Mouse (Mus musculus): ENCODE results near the gene Uso1.

Gene Uso1

GRCm38 (mm10) chr5:92196895-92197811, 59.4 kb downstream of the Uso1 start:
- no peak for DNase-seq (ENCODE audit: low spot score)

DNA sequence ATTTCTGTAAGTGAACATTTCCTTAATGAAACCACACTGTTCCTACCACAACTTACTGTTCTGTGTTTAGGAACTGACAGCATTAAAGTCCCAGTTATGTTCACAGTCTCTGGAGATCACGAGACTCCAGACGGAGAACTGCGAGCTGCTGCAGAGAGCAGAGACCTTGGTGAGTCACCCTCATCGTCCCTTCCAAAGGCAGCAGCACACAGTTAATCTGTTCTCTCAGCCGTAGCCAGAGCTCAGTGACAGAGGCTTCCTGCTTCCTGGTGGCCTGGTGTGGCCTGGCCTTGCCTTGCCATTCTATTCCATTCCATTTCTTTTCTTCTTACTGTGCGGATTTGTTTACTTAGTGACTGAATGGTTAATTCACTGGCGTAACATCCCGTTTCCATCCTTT, 60.5 kb downstream of the Uso1 start:
- DNase-seq (ENCODE audit: low spot score) = no peak

DNA sequence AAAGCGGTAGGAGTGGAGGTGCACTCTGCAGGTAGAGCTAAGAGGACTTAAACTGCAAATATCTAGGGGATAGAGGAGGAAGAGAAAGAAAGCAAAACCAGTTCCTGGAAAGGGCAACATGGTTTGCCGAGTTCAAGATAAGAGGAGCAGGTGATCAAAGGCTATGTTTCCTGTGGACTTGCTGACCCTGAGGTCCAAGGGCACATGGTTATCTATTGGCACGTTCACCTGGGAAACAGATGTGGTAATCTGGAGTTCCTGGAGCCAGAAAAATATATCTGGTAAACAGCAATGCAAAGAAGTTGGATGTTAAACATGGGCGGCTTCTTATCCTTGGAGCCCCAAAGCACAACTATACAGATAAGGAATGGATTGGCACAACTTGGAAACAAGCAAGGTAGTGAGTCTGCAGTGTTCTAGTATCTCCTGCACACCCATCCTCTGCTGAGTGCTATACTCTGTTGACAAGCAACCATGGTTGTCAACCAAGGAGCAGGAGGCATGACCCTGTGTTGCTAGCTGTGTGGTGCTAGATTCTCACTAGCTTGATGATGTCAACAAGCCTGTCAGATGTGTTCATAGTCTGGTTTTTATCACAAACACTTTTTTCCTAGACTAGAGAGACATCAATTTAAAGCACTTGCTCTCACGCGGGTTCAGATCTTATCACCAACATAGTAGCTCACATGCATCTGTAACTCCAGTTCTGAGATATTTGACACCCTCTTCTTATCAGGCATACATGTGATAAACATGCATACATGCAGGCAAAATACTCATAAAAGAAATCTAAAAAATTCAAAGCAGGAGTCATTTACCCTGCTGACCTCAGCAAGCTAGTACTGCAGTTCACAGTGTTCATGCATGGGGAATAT, 66.7 kb downstream of the Uso1 start:
- DNase-seq (ENCODE audit: low spot score) = no peak

- DNase-seq (ENCODE audit: low spot score) = no peak
These were observed 67.4 kb downstream of the Uso1 start for GRCm38 (mm10) chr5:92205184-92205583.

GRCm38 (mm10) chr5:92205706-92206105, 68.0 kb downstream of the Uso1 start:
- no peak for DNase-seq (ENCODE audit: low spot score)

DNA sequence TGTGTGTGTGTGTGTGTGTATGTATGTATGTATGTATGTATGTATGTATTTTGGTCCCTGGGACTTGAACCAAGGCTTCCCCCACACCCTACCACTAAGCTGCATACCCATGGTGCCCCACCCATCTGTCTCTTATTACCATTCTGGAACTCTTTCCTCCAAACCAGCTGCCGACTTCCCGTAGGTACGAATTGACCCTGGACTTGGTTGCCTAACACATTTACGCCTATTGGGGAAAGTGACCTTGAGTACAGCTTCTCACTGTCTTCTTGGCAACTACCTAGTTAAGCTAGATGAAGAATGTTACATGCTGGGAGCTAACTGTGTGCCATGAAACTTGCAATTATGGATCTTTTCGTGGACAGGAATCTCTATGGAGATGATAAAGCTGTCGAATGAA, 68.4 kb downstream of the Uso1 start:
- DNase-seq (ENCODE audit: low spot score) = no peak

- no peak for DNase-seq (ENCODE audit: low spot score)
These were observed 72.5 kb downstream of the Uso1 start for GRCm38 (mm10) chr5:92210205-92210604.

GRCm38 (mm10) chr5:92212231-92212630, 74.5 kb downstream of the Uso1 start:
- no peak for DNase-seq (ENCODE audit: low spot score)

GRCm38 (mm10) chr5:92215308-92215707, 77.6 kb downstream of the Uso1 start, which contains the start of gene U90926:
U90926 (minus strand) TSS chr5:92215408.
- no peak for DNase-seq (ENCODE audit: low spot score)

DNA sequence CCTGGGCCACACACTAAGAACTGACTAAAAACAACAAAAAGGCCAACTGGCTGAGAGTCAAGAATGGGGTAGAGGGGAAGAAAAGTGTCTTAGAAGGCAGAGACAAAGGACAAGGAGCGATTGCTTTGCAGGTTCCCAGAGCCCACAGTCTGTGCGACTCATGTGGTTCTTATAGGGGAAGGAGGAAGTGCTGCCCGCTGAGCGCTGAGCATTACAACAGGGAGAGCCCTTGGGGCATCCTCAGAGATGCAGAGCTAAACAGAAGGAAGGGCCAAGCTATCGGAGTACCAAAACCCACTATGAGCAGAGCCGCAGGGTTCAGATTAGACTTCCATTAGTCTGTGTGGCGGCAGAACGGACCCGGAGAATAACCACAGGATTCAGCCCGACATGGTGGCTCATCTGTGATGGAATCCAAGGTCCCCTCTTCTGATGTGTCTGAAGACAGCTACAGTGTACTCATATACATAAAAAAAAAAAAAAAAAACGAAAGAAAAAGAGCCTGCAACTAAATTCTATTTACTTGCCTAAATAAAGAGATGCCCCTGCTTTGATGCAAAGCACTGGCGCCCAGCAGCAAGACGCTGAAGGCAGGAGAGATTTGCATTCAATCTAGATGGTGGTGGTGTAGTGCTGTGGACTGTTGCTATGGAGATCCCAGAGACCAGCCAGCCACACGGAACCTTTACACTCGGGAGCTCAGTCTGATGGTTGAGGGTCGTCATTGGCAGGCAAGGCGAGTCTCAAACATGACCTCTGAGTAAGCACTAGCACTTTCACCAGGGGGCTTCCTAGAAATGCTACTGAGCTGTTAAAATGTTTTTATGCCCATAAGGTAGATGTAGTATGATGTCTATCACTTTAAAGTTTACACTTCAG, 81.4 kb downstream of the Uso1 start:
- DNase-seq (ENCODE audit: low spot score) = peak; percentile 35

DNA sequence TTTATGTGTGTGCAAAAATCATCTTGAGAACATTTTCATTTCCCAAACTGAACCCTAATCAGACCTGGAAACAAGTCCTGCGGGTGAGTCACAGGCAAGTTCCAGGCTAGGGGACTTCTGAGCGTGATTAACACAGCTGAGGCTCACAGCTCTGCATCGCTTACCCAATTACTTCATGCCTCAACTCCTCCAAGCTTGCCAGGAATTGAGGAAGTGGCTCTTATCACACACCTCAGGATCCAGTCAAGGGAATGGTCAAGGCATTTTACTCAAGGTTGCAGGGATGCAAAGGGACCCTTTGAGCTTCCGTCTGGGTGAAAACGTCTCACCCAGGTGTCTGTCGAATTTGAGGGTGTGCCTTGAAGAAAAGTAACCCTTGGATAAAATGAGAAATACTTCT, 82.1 kb downstream of the Uso1 start:
- peak; percentile 15 for DNase-seq (ENCODE audit: low spot score)

GRCm38 (mm10) chr5:92220287-92220902, 82.7 kb downstream of the Uso1 start:
- no peak for DNase-seq (ENCODE audit: low spot score)

- DNase-seq (ENCODE audit: low spot score) = no peak
These were observed 90.0 kb downstream of the Uso1 start for GRCm38 (mm10) chr5:92227782-92228181.

DNA sequence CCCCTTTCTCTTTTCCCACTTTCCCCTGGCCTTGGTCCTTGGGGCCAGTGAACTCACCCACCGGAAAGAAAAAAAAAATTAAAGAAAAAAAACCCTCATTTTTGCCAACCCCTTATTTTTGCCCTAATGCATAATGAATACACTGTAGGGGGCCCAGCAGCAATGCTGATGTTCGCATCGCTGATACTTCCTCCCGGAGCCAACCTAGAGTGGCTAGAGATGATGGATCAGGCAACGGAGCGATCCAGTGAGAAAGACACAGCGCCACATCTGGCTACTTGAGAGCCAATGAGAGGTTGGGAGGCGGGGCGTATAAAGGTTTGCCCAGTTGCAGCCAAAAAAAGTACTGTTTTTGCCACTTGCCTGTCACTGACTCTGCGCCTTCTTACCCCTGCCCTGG, 91.0 kb downstream of the Uso1 start:
- no peak for DNase-seq (ENCODE audit: low spot score)

- DNase-seq (ENCODE audit: low spot score) = no peak
These were observed 91.8 kb downstream of the Uso1 start for GRCm38 (mm10) chr5:92229514-92229913.

DNA sequence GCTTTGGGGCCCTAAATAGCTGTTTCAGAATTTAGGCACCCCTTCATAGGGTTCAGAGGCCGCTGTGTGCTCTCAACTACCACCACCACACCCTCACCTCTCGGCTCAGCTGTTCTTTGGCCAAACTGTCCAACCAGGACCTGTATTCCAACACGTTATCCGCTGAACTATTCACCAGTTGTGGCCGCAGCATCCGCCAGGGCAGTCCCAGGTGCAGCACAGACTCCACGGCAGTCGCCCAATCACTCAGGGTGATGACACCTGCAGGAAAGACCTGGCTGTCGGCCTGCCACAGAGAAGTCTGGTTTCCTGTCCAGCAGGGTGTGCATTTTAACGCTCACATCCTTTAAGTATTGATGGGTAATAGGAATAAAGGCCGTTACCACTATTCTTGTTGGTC, 92.6 kb downstream of the Uso1 start:
- no peak for DNase-seq (ENCODE audit: low spot score)

- DNase-seq (ENCODE audit: low spot score) = no peak
These were observed 94.1 kb downstream of the Uso1 start for GRCm38 (mm10) chr5:92231836-92232235.

DNA sequence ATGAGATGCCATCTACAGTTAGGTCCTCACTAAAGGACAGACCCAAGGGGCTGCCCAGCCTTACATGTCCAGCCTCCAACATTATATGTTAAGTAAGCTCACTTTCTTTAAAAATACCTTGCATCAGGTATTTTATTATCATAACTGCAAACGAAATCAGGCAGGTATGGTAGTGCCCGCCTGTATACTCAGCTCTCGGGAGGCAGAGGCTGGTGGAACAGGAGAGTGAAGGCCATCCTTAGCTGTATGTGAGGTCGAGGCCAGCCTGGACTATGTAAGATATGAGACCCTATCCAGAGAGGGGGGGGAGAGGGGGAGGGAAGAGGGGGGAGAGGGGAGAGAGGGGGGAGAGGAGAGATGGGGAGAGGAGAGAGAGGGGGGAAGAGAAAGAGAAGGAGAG, 95.6 kb downstream of the Uso1 start:
- DNase-seq (ENCODE audit: low spot score) = no peak

DNA sequence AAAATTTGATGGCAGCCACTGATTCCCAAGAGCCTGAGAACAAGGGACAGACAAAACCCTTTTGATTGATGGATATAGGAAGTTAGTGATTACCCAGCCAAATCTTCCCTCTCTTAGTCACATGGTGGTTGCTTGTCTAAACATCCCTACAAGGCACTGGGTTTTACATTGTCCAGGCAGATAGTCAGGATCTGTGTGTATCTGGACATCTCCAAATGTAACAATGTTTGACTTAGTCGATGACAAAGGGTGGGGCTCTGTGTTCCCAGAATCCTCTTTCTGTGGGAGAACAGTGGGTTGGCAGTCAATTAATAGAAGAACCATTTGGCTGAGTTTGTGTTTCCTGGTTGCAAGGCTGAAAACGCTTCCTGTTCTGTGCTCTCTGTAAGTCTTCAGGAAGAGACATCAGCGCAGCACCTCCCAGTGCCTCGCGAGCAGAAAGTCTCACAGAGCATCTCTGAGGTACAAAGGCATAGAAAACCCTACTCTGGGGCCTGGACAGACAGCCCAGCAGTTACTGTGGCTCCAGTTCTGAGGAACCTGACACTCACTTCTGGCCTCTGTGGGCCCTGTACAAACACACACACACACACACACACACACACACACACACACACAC, 97.3 kb downstream of the Uso1 start:
- no peak for DNase-seq (ENCODE audit: low spot score)

- peak; percentile 80 for DNase-seq (ENCODE audit: low spot score)
These were observed 101.8 kb downstream of the Uso1 start for GRCm38 (mm10) chr5:92239333-92240232.

All from retina, embryonic 14.5 days (tissue).